Mouse (Mus musculus) kidney, postnatal 4 days (tissue): ENCODE measurements at regions not wholly inside any gene's neighbourhood (a gene's known extent, or its start where the extent isn't known, plus 50 kb on each side); places are given as distances from the start of the nearest gene placed in this dataset.

Experiments used
- DNase-seq, 2 experiments: peaks; one replicate each; pipeline ENCODE4 v3.0.0; 2021; ENCODE audit warnings: mixed read lengths in 2 of 2

GRCm38 (mm10) chr2:48465483-48465882 is 348.4 kb upstream of the Acvr2a start:
- no peak for DNase-seq

- no peak for DNase-seq
Measured at GRCm38 (mm10) chr2:48468895-48469294, 345.0 kb upstream of the Acvr2a start.

GRCm38 (mm10) chr2:48469357-48469756 is 344.6 kb upstream of the Acvr2a start:
- no peak for DNase-seq

- DNase-seq, result no peak
Measured at GRCm38 (mm10) chr2:48473102-48473501, 340.8 kb upstream of the Acvr2a start.

- DNase-seq, result no peak
Measured at GRCm38 (mm10) chr2:48474642-48475041, 339.3 kb upstream of the Acvr2a start.

- no peak for DNase-seq
Measured at GRCm38 (mm10) chr2:48476777-48477176, 337.1 kb upstream of the Acvr2a start.

- DNase-seq, result no peak
Measured at GRCm38 (mm10) chr2:48477336-48477735, 336.6 kb upstream of the Acvr2a start.

- no peak for DNase-seq
Measured at GRCm38 (mm10) chr2:48479601-48480000, 334.3 kb upstream of the Acvr2a start.

- DNase-seq, result peak in 1 of 2 experiments; percentile 33
Measured at GRCm38 (mm10) chr2:48480428-48481191, 333.3 kb upstream of the Acvr2a start.

GRCm38 (mm10) chr2:48481209-48481742 is 332.6 kb upstream of the Acvr2a start:
- peak; percentile 16 to 29 for DNase-seq

- peak in 1 of 2 experiments; percentile 7 for DNase-seq
Measured at GRCm38 (mm10) chr2:48493574-48493973, 320.3 kb upstream of the Acvr2a start.

- peak; percentile 83 to 87 for DNase-seq
Measured at GRCm38 (mm10) chr2:48494065-48494464, 319.8 kb upstream of the Acvr2a start.

- no peak for DNase-seq
Measured at GRCm38 (mm10) chr2:48494632-48495031, 319.3 kb upstream of the Acvr2a start.

GRCm38 (mm10) chr2:48498047-48498723 is 315.7 kb upstream of the Acvr2a start:
- DNase-seq, result no peak

GRCm38 (mm10) chr2:48499396-48499795 is 314.5 kb upstream of the Acvr2a start:
- DNase-seq, result no peak

- DNase-seq, result no peak
Measured at GRCm38 (mm10) chr2:48501387-48501786, 312.5 kb upstream of the Acvr2a start.

- no peak for DNase-seq
Measured at GRCm38 (mm10) chr2:48513848-48514247, 300.1 kb upstream of the Acvr2a start.

GRCm38 (mm10) chr2:48519838-48520404 is 294.0 kb upstream of the Acvr2a start:
- no peak for DNase-seq

GRCm38 (mm10) chr2:48520535-48520971 is 293.4 kb upstream of the Acvr2a start:
- no peak for DNase-seq

GRCm38 (mm10) chr2:48535453-48535852 is 278.5 kb upstream of the Acvr2a start:
- no peak for DNase-seq

- DNase-seq, result no peak
Measured at GRCm38 (mm10) chr2:48536930-48537329, 277.0 kb upstream of the Acvr2a start.

- DNase-seq, result peak; percentile 10 to 29
Measured at GRCm38 (mm10) chr2:48538668-48539341, 275.1 kb upstream of the Acvr2a start.
